Mouse (Mus musculus) gastrocnemius, adult 8-10 months (tissue): ENCODE measurements around the gene Mertk. TPM values are rescaled to one million over a fixed set of nuclear protein-coding genes. Genes with fewer than 3 reads are reported as not detected.

Experiments used
- DNase-seq, 2 experiments: peaks; one replicate each; pipeline ENCODE4 v3.0.0; 2022; ENCODE audit warnings: low spot score in 2 of 2
- total RNA-seq, 4 experiments: library from RNA; stranded (reverse); gene quantifications; 2 replicates each; pipeline ENCODE4 v1.2.4; 2022

Gene Mertk
- total RNA-seq, 4 experiments from 2014 or later = 0.97 to 1.7 (median 1.3) TPM

GRCm38 (mm10) chr2:128722106-128722710, 23.5 kb downstream of the Mertk start:
- DNase-seq = no peak

- no peak for DNase-seq
Observed at GRCm38 (mm10) chr2:128726067-128726466, 27.3 kb downstream of the Mertk start.

GRCm38 (mm10) chr2:128726626-128727025, 27.9 kb downstream of the Mertk start:
- no peak for DNase-seq

- no peak for DNase-seq
Observed at GRCm38 (mm10) chr2:128727552-128727951, 28.8 kb downstream of the Mertk start.

GRCm38 (mm10) chr2:128728066-128728465, 29.3 kb downstream of the Mertk start:
- DNase-seq = no peak

GRCm38 (mm10) chr2:128729141-128729540, 30.4 kb downstream of the Mertk start:
- no peak for DNase-seq

- DNase-seq = no peak
Observed at GRCm38 (mm10) chr2:128731514-128731913, 32.8 kb downstream of the Mertk start.

GRCm38 (mm10) chr2:128731951-128732350, 33.2 kb downstream of the Mertk start:
- no peak for DNase-seq

GRCm38 (mm10) chr2:128735089-128735488, 36.3 kb downstream of the Mertk start:
- no peak for DNase-seq

- no peak for DNase-seq
Observed at GRCm38 (mm10) chr2:128737051-128737450, 38.3 kb downstream of the Mertk start.

- no peak for DNase-seq
Observed at GRCm38 (mm10) chr2:128737796-128738195, 39.0 kb downstream of the Mertk start.

GRCm38 (mm10) chr2:128738725-128739258, 40.0 kb downstream of the Mertk start:
- DNase-seq = peak; percentile 41 to 55

- no peak for DNase-seq
Observed at GRCm38 (mm10) chr2:128745879-128746620, 47.3 kb downstream of the Mertk start.

GRCm38 (mm10) chr2:128746621-128747151, 47.9 kb downstream of the Mertk start:
- DNase-seq = no peak

- DNase-seq = no peak
Observed at GRCm38 (mm10) chr2:128747433-128748028, 48.8 kb downstream of the Mertk start.

GRCm38 (mm10) chr2:128748171-128748570, 49.4 kb downstream of the Mertk start:
- DNase-seq = no peak

- no peak for DNase-seq
Observed at GRCm38 (mm10) chr2:128751030-128751429, 52.3 kb downstream of the Mertk start.

GRCm38 (mm10) chr2:128753295-128753873, 54.6 kb downstream of the Mertk start:
- no peak for DNase-seq

- no peak for DNase-seq
Observed at GRCm38 (mm10) chr2:128755149-128755691, 56.5 kb downstream of the Mertk start.

GRCm38 (mm10) chr2:128758724-128759340, 60.1 kb downstream of the Mertk start:
- DNase-seq = no peak

- no peak for DNase-seq
Observed at GRCm38 (mm10) chr2:128762008-128762407, 63.3 kb downstream of the Mertk start.
